In genomic region chr2:9749829-9750788, GRCm38 (mm10) we compare ENCODE assay signal across 12 mouse cellular contexts.
DNase-seq lines count a peak whose midpoint lies in the region; ATAC-seq lines count a peak whose summit lies in the region.
"Had no signal": no experiment of that assay in that cellular context is flagged by ENCODE, and none has a peak within 500 bp of the region (broad histone marks: within the 10 kb centered on the region; RNA-seq: fewer than 3 reads in every experiment).

No protein-coding gene starts in this region.

- H3K9ac ChIP-seq in kidney, embryonic 15.5 days: no peak overlapping the region
- H3K9ac ChIP-seq: embryonic facial prominence, embryonic 12.5 days had no signal

- H3K4me3 ChIP-seq in kidney, embryonic 15.5 days (replicated peaks): no peak overlapping the region
- H3K4me3 ChIP-seq: embryonic facial prominence, embryonic 12.5 days had no signal

- intact Hi-C loops in heart, postnatal 36 days (cut with DNase I): no loop called here

- no peak overlapping the region for H3K4me2 ChIP-seq in kidney, embryonic 15.5 days
- H3K4me2 ChIP-seq: embryonic facial prominence, embryonic 12.5 days had no signal

- H3K27me3 ChIP-seq in kidney, embryonic 15.5 days: no peaks in the 10 kb centered on the region
- H3K27me3 ChIP-seq: embryonic facial prominence, embryonic 12.5 days had no signal

- DNase-seq in adrenal gland, adult 2 months: peak; percentile 58
- no peak for DNase-seq in adrenal gland, adult 18-20 months (ENCODE audit: low spot score in 2 of 2)
- DNase-seq in thymus, postnatal 14 days: peak; percentile 19
- no peak for DNase-seq in thymus, adult 18-20 months
- peak; percentile 13 to 21 for DNase-seq in heart, postnatal 36 days
- peak; percentile 7 to 22 for DNase-seq in natural killer cell, adult 2 months (ENCODE audit: low spot score in 2 of 2)
- DNase-seq: gastrocnemius, postnatal 25 days; kidney, adult 18-20 months; left cerebral cortex, postnatal 4 days had no signal

- no peak overlapping the region for H3K27ac ChIP-seq in kidney, embryonic 15.5 days
- H3K27ac ChIP-seq: embryonic facial prominence, embryonic 12.5 days had no signal

- H3K4me1 ChIP-seq in kidney, embryonic 15.5 days: peaks cover 7% of the 10 kb centered on the region
- H3K4me1 ChIP-seq: embryonic facial prominence, embryonic 12.5 days had no signal

- H3K9me3 ChIP-seq in kidney, embryonic 15.5 days (replicated peaks): 0 out of 2 replicates have a peak, but pooled peaks cover 3% of the 10 kb centered on the region

- 50% methylated on average over 11 of the region's 11 CpGs for WGBS in kidney, embryonic 15.5 days

- H3K36me3 ChIP-seq in kidney, embryonic 15.5 days: no peaks in the 10 kb centered on the region
- H3K36me3 ChIP-seq: embryonic facial prominence, embryonic 12.5 days had no signal

- no peak for ATAC-seq in megakaryocyte-erythroid progenitor cell, adult 5-6 weeks (replicated peaks; ENCODE audit: low FRiP score, low TSS enrichment, poor library complexity, severe bottlenecking)
- no peak for ATAC-seq in kidney, embryonic 15.5 days (replicated peaks; ENCODE audit: low FRiP score)

Comparison
In these comparisons a context has a peak if more than half of its experiments do, and no peak if none do; other contexts are left out.
1. DNase-seq: peak in adrenal gland, adult 2 months (single experiment), thymus, postnatal 14 days (single experiment), heart, postnatal 36 days (2 of 2) and natural killer cell, adult 2 months (2 of 2); none in adrenal gland, adult 18-20 months (0 of 2) and thymus, adult 18-20 months (0 of 2).